Mouse (Mus musculus) brain, embryonic 14.5 days (tissue): ENCODE data around the gene Dgki.

ENCODE experiments used
- CTCF ChIP-seq: fragments of 200-500 bp; IDR thresholded peaks from 2 replicates; pipeline ENCODE4 v1.5.1; 2012; ENCODE audit warnings: inconsistent platforms, mild to moderate bottlenecking, moderate library complexity, borderline replicate concordance; ENCODE audit not compliant: insufficient read depth, insufficient read length; ENCODE audit errors: extremely low read depth
- POLR2A ChIP-seq: fragments of 200-500 bp; IDR thresholded peaks from 2 replicates; pipeline ENCODE4 v1.6.1; 2012; ENCODE audit warnings: mild to moderate bottlenecking, inconsistent platforms, borderline replicate concordance; ENCODE audit not compliant: poor library complexity, insufficient read depth, insufficient read length, severe bottlenecking; ENCODE audit errors: extremely low read depth

DNA sequence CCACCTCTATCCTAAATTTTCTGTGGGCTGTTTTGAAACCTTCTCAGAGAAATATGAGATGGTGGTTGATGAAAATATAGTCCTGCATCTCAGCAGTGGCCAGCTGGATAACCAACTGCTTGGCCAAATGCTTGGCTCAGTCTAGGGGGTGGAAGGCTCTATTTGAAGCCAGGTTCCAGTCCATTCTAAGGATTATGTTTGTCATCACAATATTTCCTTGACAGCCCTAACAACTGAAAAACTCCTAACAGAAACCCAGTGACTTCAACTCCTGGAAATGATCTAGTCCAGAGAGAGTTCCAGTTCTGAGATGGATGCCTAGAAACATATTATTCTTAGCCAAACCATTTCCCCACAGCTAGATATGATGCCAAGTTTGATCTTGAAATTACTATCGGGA lies 454.7 kb downstream of the Dgki start:
- TF ChIP-seq CTCF: no peak
- TF ChIP-seq POLR2A: no peak
